In genomic region chr8:34484551-34485335, GRCm38 (mm10) we compare ENCODE assay signal across 8 mouse cellular contexts.
DNase-seq lines count a peak whose midpoint lies in the region; ATAC-seq and TF ChIP-seq lines count a peak whose summit lies in the region.

No protein-coding gene starts in this region.

- no peaks in the 10 kb centered on the region for H3K36me3 ChIP-seq in limb, embryonic 11.5 days (ENCODE audit: control insufficient read depth, insufficient read depth, low read length)
- H3K36me3 ChIP-seq in limb, embryonic 10.5 days: no peaks in the 10 kb centered on the region
- H3K36me3 ChIP-seq in MEL (ENCODE audit: control insufficient read depth in 1 of 2, insufficient read depth in 2 of 2, low read length in 2 of 2): no peaks in the 10 kb centered on the region

- H3K4me1 ChIP-seq in limb, embryonic 11.5 days (ENCODE audit: control insufficient read depth, insufficient read depth, low read length): no peaks in the 10 kb centered on the region
- H3K4me1 ChIP-seq in limb, embryonic 10.5 days: no peaks in the 10 kb centered on the region
- H3K4me1 ChIP-seq in MEL (ENCODE audit: control insufficient read depth in 1 of 2, insufficient read depth in 2 of 2, low read length in 2 of 2): no peaks in the 10 kb centered on the region

- no peak overlapping the region for H3K4me3 ChIP-seq in limb, embryonic 11.5 days (ENCODE audit: low read depth, low read length)
- no peak overlapping the region for H3K4me3 ChIP-seq in limb, embryonic 10.5 days
- H3K4me3 ChIP-seq in MEL (ENCODE audit: control insufficient read depth in 1 of 2, insufficient read depth in 1 of 2, low read depth in 2 of 2, low read length in 2 of 2): no peak overlapping the region

- H3K4me2 ChIP-seq in limb, embryonic 11.5 days (ENCODE audit: low read depth, severe bottlenecking): no peak overlapping the region

- no peak for TF ChIP-seq EP300 in MEL (IDR thresholded peaks at IDR 0.05; ENCODE audit: low read depth in 1 of 2, low read length in 2 of 2)

- 67% methylated on average over 6 of the region's 6 CpGs for WGBS in limb, embryonic 11.5 days
- 68% methylated on average over 6 of the region's 6 CpGs for WGBS in limb, embryonic 10.5 days
- 66% methylated on average over 6 of the region's 6 CpGs for WGBS in large intestine, adult 2 months

- TF ChIP-seq CTCF in MEL (IDR thresholded peaks at IDR 0.05 in 2 of 3, conservative IDR thresholded peaks at IDR 0.05 in 1 of 3; ENCODE audit: control insufficient read depth in 1 of 3, insufficient read depth in 1 of 3, low read depth in 2 of 3, low read length in 3 of 3, poor library complexity in 1 of 3, severe bottlenecking in 1 of 3): peak; percentile 13 to 33 (median 18); a peak in 4 of 6 replicates

- TF ChIP-seq POLR2A in MEL (IDR thresholded peaks at IDR 0.05; ENCODE audit: control insufficient read depth in 1 of 2, insufficient read depth in 1 of 2, low read depth in 1 of 2, low read length in 2 of 2, poor library complexity in 1 of 2): no peak

- DNase-seq in limb, embryonic 11.5 days (ENCODE audit: low spot score): peak; percentile 53
- no peak for DNase-seq in limb, embryonic 10.5 days (ENCODE audit: low spot score)
- DNase-seq in MEL (ENCODE audit: low read depth, low spot score): peak; percentile 8
- DNase-seq in cerebellum, adult 9-10 months: peak; percentile 81
- peak; percentile 24 to 74 for DNase-seq in heart, postnatal 14 days
- DNase-seq in large intestine, adult 2 months (ENCODE audit: low read depth, low spot score): peak; percentile 57
- peak; percentile 40 to 88 for DNase-seq in thymus, postnatal 10 days (ENCODE audit: low spot score in 2 of 2)

- no peaks in the 10 kb centered on the region for H3K9me3 ChIP-seq in limb, embryonic 11.5 days (ENCODE audit: control insufficient read depth, low read length)
- H3K9me3 ChIP-seq in limb, embryonic 10.5 days (replicated peaks): no peaks in the 10 kb centered on the region
- H3K9me3 ChIP-seq in MEL (replicated peaks; ENCODE audit: insufficient read depth, low read length): no peaks in the 10 kb centered on the region

- H3K27ac ChIP-seq in limb, embryonic 11.5 days (replicated peaks; ENCODE audit: low read depth, low read length): no peak overlapping the region
- H3K27ac ChIP-seq in limb, embryonic 10.5 days: no peak overlapping the region
- H3K27ac ChIP-seq in MEL (ENCODE audit: control insufficient read depth, low read depth, low read length): no peak overlapping the region

- TF ChIP-seq RAD21 in MEL (IDR thresholded peaks at IDR 0.05; ENCODE audit: low read depth, low read length): peak; percentile 23

- 0 out of 2 replicates have a peak, but pooled peaks have one; percentile 9 for ATAC-seq in limb, embryonic 11.5 days (ENCODE audit: insufficient number of reproducible peaks, low FRiP score, low TSS enrichment, low read depth)
- ATAC-seq in megakaryocyte progenitor cell, adult 5-6 weeks (replicated peaks; ENCODE audit: poor library complexity): peak; percentile 71

- no peak overlapping the region for H3K9ac ChIP-seq in limb, embryonic 11.5 days (ENCODE audit: low read length)
- H3K9ac ChIP-seq in MEL (ENCODE audit: control insufficient read depth, low read depth, low read length, poor library complexity, severe bottlenecking): no peak overlapping the region

- H3K79me2 ChIP-seq in MEL (ENCODE audit: control insufficient read depth, insufficient read depth, low read length, poor library complexity): no peaks in the 10 kb centered on the region

- intact Hi-C loops in heart, postnatal 14 days (cut with DNase I): loop anchor here (1.0 to 10.0 kb wide), 3 partner anchors 267 to 980 kb away; no protein-coding TSS in a partner anchor

- no peaks in the 10 kb centered on the region for H3K27me3 ChIP-seq in limb, embryonic 11.5 days (ENCODE audit: control insufficient read depth, insufficient read depth, low read length)
- H3K27me3 ChIP-seq in limb, embryonic 10.5 days (ENCODE audit: low read depth, poor library complexity, severe bottlenecking): no peaks in the 10 kb centered on the region
- H3K27me3 ChIP-seq in MEL (ENCODE audit: control insufficient read depth in 1 of 2, insufficient read depth in 2 of 2, low read length in 2 of 2): no peaks in the 10 kb centered on the region

TF ChIP-seq in MEL, 35 proteins besides CTCF, POLR2A, EP300 and RAD21:
- TF ChIP-seq ZKSCAN1 (IDR thresholded peaks at IDR 0.05; ENCODE audit: low read depth, low read length) (no peak), SMC3 (IDR thresholded peaks at IDR 0.05; ENCODE audit: low read depth, low read length) (peak; percentile 22; the same call in 1 of the 2 replicates)
